Mouse (Mus musculus): ENCODE results near the gene Mut. TPM values are rescaled to one million over a fixed set of nuclear protein-coding genes. Genes with fewer than 3 reads are reported as not detected.

Mut gene
- polyA plus RNA-seq, 1 experiment from 2014 or later, result 22.4 TPM

DNA sequence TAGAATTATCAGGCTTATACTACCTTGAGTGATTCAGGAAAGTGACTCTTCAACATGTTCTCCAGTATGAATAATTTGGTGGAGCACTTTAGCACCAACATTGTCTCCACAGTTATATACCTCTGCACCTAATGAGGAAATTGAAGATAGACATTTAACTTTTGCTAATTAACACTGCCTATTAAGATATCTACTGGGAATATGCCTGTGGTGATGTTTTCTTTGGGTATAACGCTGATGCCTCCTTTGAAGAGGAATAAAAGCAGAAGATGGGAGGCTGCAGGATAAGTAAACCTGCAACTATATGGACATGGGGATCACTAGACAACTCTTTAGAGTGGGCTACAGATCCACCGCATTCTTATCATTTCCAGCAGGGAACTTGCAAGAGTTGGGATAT lies 20.2 kb upstream of the Mut start, which contains the start of gene Glyatl3:
Glyatl3 (minus strand) TSS at position 101 of the 400 bp plus-strand sequence.
- DNase-seq (ENCODE audit: low spot score), result no peak
- Histone ChIP-seq H3K27ac (ENCODE audit: low read depth, low read length) (no peak within 1 kb of the TSS), H3K4me3 (ENCODE audit: low read depth, low read length) (no peak within 1 kb of the TSS), H3K4me2 (ENCODE audit: low read length) (no peak within 1 kb of the TSS), H3K9me3 (replicated peaks; ENCODE audit: control insufficient read depth, low read length) (no peaks in the 10 kb centered on the region), H3K4me1 (ENCODE audit: control insufficient read depth, insufficient read depth, low read length) (no peaks in the 10 kb centered on the region), H3K36me3 (ENCODE audit: control insufficient read depth, insufficient read depth, low read length) (no peaks in the 10 kb centered on the region), H3K27me3 (replicated peaks; ENCODE audit: control insufficient read depth, insufficient read depth, low read length) (no peaks in the 10 kb centered on the region), H3K9ac (ENCODE audit: low read length) (no peak within 1 kb of the TSS)
- 91% methylated on average over 2 of the region's 2 CpGs for WGBS
- no peak for ATAC-seq

DNA sequence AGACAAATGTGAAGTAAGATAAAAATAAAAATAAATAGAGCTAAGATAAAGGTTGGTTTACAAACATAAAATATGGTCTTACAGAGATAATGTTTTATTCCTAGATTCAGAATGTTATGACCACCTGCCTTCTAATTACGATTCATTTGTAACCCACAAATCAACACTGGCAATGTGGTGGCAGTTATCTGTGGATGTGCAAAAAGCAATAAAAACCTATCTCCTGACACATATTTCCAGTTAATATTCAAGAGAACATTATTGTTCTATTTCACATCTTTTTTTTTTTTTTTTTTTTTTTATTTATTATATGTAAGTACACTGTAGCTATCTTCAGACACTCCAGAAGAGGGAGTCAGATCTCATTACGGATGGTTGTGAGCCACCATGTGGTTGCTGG lies 19.0 kb upstream of the Mut start:
- Histone ChIP-seq H3K9ac (ENCODE audit: low read length) (no peak overlapping the region), H3K27ac (ENCODE audit: low read depth, low read length) (no peak overlapping the region), H3K27me3 (replicated peaks; ENCODE audit: control insufficient read depth, insufficient read depth, low read length) (no peaks in the 10 kb centered on the region), H3K4me3 (ENCODE audit: low read depth, low read length) (no peak overlapping the region), H3K4me1 (ENCODE audit: control insufficient read depth, insufficient read depth, low read length) (no peaks in the 10 kb centered on the region), H3K4me2 (ENCODE audit: low read length) (no peak overlapping the region), H3K36me3 (ENCODE audit: control insufficient read depth, insufficient read depth, low read length) (no peaks in the 10 kb centered on the region), H3K9me3 (replicated peaks; ENCODE audit: control insufficient read depth, low read length) (no peaks in the 10 kb centered on the region)
- 91% methylated on average over 1 of the region's 2 CpGs for WGBS
- DNase-seq (ENCODE audit: low spot score), result no peak
- ATAC-seq, result no peak

DNA sequence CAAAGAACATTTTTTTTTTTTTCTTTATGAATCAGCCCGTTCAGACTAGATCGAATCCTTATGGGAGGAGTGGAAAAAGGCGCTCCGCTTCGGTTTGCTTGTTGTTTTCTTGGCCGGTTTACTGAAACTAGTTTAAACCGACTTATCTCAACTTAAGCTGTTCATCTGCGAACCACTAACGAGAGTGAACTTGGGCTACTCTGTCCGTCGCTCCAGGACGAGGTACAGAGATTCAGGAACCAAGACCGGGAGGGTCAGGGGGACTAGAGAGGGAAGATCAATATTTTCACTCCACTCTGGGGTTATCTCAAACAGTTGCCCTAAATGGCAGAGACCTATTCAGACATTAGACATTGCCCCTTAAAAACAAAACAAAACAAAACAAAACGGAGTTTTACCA lies 500 bp upstream of the Mut start:
- peak overlapping the region; percentile 56 for H3K9ac ChIP-seq (ENCODE audit: low read length)
- under 1% methylated on average over 14 of the region's 14 CpGs for WGBS
- peak overlapping the region; percentile 56 for H3K4me2 ChIP-seq (ENCODE audit: low read length)
- H3K27ac ChIP-seq (ENCODE audit: low read depth, low read length), result no peak overlapping the region
- no peaks in the 10 kb centered on the region for H3K9me3 ChIP-seq (replicated peaks; ENCODE audit: control insufficient read depth, low read length)
- 0 out of 2 replicates have a peak, but pooled peaks cover 3% of the 10 kb centered on the region for H3K4me1 ChIP-seq (ENCODE audit: control insufficient read depth, insufficient read depth, low read length)
- no peaks in the 10 kb centered on the region for H3K27me3 ChIP-seq (replicated peaks; ENCODE audit: control insufficient read depth, insufficient read depth, low read length)
- ATAC-seq (peak; percentile 35), DNase-seq (ENCODE audit: low spot score) (no peak)
- H3K36me3 ChIP-seq (ENCODE audit: control insufficient read depth, insufficient read depth, low read length), result peaks cover 15% of the 10 kb centered on the region
- H3K4me3 ChIP-seq (ENCODE audit: low read depth, low read length), result peak overlapping the region; percentile 67

DNA sequence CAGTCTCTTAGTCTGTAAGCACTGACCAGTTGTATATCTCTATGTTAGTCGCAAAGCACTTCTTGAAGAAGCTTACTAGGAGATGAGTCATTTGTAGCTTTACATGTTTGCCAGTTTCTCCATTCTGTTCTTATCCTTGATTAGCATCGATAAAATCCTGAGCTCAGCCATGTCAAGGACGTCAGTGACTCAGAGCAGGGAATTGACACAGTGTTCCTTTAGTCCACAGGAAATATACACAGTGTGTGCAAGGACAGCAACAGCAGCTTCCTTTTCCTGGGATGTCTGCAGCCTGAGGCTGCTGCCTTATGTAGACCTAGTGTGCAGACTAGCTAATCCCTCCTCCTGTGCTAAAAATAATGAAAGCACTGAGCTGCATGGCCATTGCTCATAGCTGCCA lies 14.0 kb downstream of the Mut start:
- no peaks in the 10 kb centered on the region for H3K27me3 ChIP-seq (replicated peaks; ENCODE audit: control insufficient read depth, insufficient read depth, low read length)
- WGBS, result 88% methylated on average over 3 of the region's 3 CpGs
- H3K4me2 ChIP-seq (ENCODE audit: low read length), result no peak overlapping the region
- DNase-seq (ENCODE audit: low spot score) (no peak), ATAC-seq (no peak)
- H3K36me3 ChIP-seq (ENCODE audit: control insufficient read depth, insufficient read depth, low read length), result peaks cover 30% of the 10 kb centered on the region
- H3K4me1 ChIP-seq (ENCODE audit: control insufficient read depth, insufficient read depth, low read length), result no peaks in the 10 kb centered on the region
- no peak overlapping the region for H3K4me3 ChIP-seq (ENCODE audit: low read depth, low read length)
- no peaks in the 10 kb centered on the region for H3K9me3 ChIP-seq (replicated peaks; ENCODE audit: control insufficient read depth, low read length)
- no peak overlapping the region for H3K27ac ChIP-seq (ENCODE audit: low read depth, low read length)
- no peak overlapping the region for H3K9ac ChIP-seq (ENCODE audit: low read length)

DNA sequence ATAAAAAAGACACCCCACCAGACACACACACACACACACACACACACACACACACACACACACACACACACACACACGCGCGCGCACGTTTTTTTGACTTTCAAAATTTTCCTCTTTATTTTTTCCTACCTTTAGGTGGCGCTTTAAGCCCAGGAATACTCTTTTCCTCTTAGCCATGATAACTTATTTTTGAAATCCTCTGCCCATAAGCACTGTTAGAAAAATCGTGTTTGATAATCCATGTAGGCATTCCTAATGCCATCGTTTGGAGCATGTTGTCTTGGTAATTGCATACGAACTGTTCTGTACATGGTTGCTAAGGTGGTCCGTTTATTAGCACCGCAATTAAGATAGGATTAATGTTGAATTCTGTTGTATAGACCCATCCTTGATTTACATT lies 43.4 kb downstream of the Mut start:
- WGBS, result 64% methylated on average over 11 of the region's 11 CpGs
- Histone ChIP-seq H3K9me3 (replicated peaks; ENCODE audit: control insufficient read depth, low read length) (no peaks in the 10 kb centered on the region), H3K27ac (ENCODE audit: low read depth, low read length) (no peak overlapping the region), H3K9ac (ENCODE audit: low read length) (no peak overlapping the region), H3K4me2 (ENCODE audit: low read length) (no peak overlapping the region), H3K4me3 (ENCODE audit: low read depth, low read length) (no peak overlapping the region), H3K36me3 (ENCODE audit: control insufficient read depth, insufficient read depth, low read length) (no peaks in the 10 kb centered on the region), H3K4me1 (ENCODE audit: control insufficient read depth, insufficient read depth, low read length) (no peaks in the 10 kb centered on the region), H3K27me3 (replicated peaks; ENCODE audit: control insufficient read depth, insufficient read depth, low read length) (no peaks in the 10 kb centered on the region)
- DNase-seq (ENCODE audit: low spot score) (peak; percentile 44), ATAC-seq (peak; percentile 32; the same call in 1 of the 2 replicates)

DNA sequence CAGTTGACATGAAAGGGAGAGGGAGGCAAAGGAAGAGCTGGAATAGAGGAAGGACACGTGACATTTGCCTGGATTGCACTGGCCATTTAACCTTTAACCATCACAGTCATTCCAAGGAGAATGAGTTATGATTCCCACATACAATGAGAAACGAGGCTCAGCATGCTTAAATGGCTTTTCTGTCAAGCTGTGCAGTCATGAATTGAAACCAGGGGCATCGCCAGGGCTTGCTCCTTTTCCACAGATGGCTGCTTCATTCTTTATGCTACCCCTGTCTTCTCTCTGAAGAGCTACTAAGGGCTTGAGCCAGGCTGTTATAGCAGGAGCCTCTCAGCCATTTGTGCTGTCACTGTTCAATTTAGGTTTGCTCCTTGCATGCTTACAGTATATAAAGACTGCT lies 57.6 kb downstream of the Mut start:
- Histone ChIP-seq H3K4me3 (ENCODE audit: low read depth, low read length) (no peak overlapping the region), H3K4me2 (ENCODE audit: low read length) (no peak overlapping the region), H3K36me3 (ENCODE audit: control insufficient read depth, insufficient read depth, low read length) (no peaks in the 10 kb centered on the region), H3K27ac (ENCODE audit: low read depth, low read length) (no peak overlapping the region), H3K4me1 (ENCODE audit: control insufficient read depth, insufficient read depth, low read length) (no peaks in the 10 kb centered on the region), H3K27me3 (replicated peaks; ENCODE audit: control insufficient read depth, insufficient read depth, low read length) (no peaks in the 10 kb centered on the region), H3K9ac (ENCODE audit: low read length) (no peak overlapping the region), H3K9me3 (replicated peaks; ENCODE audit: control insufficient read depth, low read length) (no peaks in the 10 kb centered on the region)
- DNase-seq (ENCODE audit: low spot score) (peak; percentile 6), ATAC-seq (no peak)
- WGBS, result 43% methylated on average over 3 of the region's 3 CpGs

Other genes with a start within 250 kb of the Mut start
- not detected in 2 replicates for gene Esp1, start 207.6 kb upstream of the Mut start, polyA plus RNA-seq (2014; fragmentation: Nextera tagmentation; extraction: Ambion mirVana)
- gene Crisp2, start 127.7 kb upstream of the Mut start, polyA plus RNA-seq (2014; fragmentation: Nextera tagmentation; extraction: Ambion mirVana), result not detected in 2 replicates
- not detected in 2 replicates for gene Rhag, start 123.6 kb upstream of the Mut start, polyA plus RNA-seq (2014; fragmentation: Nextera tagmentation; extraction: Ambion mirVana)
- gene 9130008F23Rik, start 54.1 kb upstream of the Mut start, polyA plus RNA-seq (2014; fragmentation: Nextera tagmentation; extraction: Ambion mirVana), result 0.46 and 0.75 TPM in 2 replicates
- not detected in 2 replicates for gene Glyatl3, start 20.3 kb upstream of the Mut start, polyA plus RNA-seq (2014; fragmentation: Nextera tagmentation; extraction: Ambion mirVana)
- gene Cenpq, start 362 bp downstream of the Mut start, polyA plus RNA-seq (2014; fragmentation: Nextera tagmentation; extraction: Ambion mirVana), result 21.4 and 23.2 TPM in 2 replicates